Mouse (Mus musculus): ENCODE measurements at regions not wholly inside any gene's neighbourhood (a gene's known extent, or its start where the extent isn't known, plus 50 kb on each side); places are given as distances from the start of the nearest gene placed in this dataset.
"Not testable (repeated sequence)": the region's sequence is repeated elsewhere in the genome, so short reads cannot be mapped to it uniquely, and the experiment has no call there.

GRCm38 (mm10) chr8:96586129-96586528, 697.8 kb upstream of the Got2 start:
- no peak for DNase-seq (ENCODE audit: low read depth, low spot score)

- DNase-seq (ENCODE audit: low read depth, low spot score): no peak
These were observed 664.2 kb upstream of the Got2 start for GRCm38 (mm10) chr8:96552512-96552911.

DNA sequence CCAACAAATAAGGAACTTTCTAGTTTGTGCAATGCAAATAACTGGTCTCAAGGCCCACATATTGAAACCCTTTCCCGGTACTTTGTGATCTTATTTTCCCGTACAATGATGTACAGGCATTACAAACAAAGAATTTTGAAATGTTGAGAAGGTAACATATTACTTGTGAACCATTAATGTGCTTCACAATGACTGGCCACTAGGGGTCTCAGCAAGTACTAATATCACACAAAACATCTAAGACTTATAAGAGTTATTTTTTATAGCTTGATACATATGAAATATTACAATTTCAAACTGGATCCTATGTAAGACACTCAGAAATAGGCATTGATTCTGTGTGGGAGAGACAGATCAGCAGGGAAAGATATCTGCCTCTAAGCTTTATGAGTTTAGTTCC, 662.1 kb upstream of the Got2 start:
- DNase-seq (ENCODE audit: low read depth, low spot score): no peak

DNA sequence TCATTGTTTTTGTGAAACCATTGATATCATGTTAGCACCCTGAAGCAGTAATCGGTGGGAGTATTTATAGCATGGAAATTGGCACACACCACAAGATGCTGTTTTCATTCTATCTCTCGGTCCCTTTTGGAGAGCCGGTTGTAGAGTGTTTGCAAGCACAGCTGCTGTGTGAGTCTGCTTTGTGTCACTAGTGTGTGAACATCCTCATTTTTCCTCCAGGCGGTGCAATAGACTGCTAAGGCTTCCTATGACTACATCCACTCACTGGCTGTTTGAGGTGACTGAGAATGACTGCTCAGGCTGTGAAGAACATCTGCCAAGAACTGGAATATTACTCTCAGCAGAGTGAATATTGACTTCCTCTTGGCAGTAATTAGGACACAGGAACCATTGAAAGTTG, 660.3 kb upstream of the Got2 start:
- DNase-seq (ENCODE audit: low read depth, low spot score): no peak

DNA sequence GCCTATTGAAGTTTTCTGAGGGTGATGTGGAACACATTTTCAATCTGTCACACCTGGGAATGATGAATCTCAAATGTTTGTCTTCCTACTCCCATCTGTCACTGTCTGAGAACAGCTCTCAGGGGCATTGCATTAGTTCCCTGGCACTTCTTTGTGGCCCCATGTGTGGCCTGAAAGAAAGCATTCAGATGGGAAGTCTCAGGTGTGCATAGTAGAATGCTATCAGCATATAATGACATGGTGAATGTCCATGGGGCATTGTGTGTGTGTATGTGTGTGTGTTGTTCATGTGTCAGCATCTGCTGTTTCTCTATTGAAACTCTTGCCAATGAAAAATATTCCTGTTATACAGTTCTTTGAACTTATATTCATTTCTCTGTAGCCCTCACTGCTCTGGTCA, 659.8 kb upstream of the Got2 start:
- DNase-seq (ENCODE audit: low read depth, low spot score): no peak

DNA sequence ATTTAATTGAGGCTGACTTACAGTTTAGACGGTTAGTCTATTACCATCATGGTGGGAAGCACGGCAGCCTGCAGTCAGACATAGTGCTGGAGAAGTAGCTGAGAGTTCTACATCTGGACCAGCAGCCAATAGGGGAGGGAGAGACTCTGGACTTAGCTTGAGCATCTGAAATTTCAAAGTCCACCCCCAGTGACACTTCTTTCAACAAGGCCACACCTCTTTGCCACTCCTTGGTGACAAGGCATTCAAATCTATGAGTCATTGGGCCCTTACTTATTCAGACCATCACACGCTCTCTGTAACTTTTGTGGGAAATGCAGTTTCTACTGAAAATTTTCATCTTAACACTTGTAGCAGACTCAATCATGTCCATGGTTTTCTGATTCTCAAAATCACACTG, 653.9 kb upstream of the Got2 start:
- DNase-seq (ENCODE audit: low read depth, low spot score): no peak

DNA sequence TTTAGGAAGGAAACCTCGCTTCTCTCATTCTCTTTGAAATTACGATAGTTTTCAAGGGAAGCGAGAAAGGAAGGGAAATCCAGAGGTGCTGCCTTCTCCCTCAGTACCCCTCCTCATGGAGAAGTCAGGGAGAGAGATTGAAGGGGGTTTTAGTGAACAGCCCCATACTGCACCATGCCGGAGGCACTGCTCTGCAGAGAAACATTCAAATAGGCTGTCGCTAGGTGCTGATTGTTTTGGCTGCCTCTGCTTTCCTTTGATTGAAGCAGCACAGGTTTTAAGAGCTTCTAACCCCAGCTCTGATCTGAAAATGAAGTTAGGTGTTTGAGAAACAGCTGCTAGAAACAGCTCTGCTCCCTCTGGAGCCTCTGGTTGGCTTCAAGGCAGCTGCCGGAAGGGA, 610.5 kb upstream of the Got2 start:
- no peak for DNase-seq (ENCODE audit: low read depth, low spot score)

- no peak for DNase-seq (ENCODE audit: low read depth, low spot score)
These were observed 607.1 kb upstream of the Got2 start for GRCm38 (mm10) chr8:96495406-96495805.

DNA sequence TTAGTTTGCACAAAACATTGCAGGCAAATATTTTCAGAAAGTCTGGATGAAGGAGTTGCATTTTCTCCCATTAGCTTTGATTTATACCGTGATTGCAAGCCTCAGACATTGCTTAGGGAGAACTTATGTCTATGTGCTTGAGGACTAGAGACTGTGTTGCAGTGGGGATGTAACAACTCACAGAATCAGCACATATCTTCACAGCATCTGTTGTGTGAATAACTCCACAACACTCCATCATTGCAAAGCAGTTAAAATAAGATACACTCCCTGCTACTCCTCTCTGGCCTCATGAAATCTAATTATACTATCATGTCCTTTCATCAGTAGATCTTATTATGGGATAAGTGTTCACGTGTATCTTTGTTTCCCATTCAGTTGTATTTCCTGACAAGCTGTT, 601.5 kb upstream of the Got2 start:
- no peak for DNase-seq (ENCODE audit: low read depth, low spot score)

DNA sequence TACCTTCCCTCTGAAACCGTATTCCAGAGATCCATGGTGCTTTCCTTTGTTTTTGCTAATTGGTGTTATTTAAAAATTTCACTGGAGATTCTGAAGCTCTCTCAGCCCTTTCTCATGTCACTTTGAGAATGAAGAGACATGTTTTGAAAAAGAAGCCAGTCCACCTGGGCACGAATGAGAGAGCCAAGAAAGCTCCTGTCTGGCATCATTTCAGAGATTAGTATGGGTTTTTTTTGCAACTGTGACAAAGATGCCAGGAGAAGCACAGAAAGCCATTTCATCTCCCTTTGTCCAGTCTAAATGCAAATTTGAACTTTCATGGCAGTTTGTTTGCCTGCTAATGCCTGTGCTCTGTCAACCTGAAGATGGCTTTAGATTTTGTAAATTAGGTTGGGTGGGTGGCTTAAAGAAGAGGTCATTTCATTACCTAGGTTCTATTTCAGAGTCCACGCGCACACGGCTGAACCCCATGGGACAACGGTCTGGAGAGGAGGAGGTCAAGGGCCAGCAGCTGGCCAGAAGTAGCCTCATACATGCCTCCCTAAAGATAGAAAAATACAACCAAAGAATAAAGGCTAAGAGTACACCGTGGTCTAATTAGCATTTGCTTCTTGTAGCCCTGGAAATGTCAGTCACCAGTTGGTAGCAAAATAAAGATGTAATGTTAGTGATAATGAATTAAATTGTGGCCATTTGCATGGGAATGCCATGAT, 600.5 kb upstream of the Got2 start:
- DNase-seq (ENCODE audit: low read depth, low spot score): no peak

DNA sequence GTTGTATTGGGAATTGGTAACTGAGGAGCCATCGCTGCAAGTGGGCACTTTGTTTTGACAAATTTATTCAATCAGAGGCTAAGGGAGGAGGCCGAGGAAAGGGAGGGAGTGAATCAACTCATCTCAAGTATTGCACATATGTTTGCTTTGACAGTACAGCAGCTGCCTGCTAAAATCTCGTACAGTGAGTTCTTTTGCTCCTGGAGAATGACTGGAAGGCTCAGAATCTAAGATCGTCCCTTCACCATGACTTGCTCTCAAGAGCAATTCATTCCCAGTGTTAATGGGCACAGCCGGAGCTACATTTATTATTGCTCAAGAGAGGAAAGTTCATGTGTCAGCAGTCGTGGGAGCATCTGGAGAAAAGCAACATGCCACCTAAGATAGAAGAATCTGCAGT, 567.6 kb upstream of the Got2 start:
- DNase-seq (ENCODE audit: low read depth, low spot score): no peak

GRCm38 (mm10) chr8:96455336-96455735, 567.0 kb upstream of the Got2 start:
- DNase-seq (ENCODE audit: low read depth, low spot score): no peak

- DNase-seq (ENCODE audit: low read depth, low spot score): no peak
These were observed 541.4 kb upstream of the Got2 start for GRCm38 (mm10) chr8:96429708-96430107.

DNA sequence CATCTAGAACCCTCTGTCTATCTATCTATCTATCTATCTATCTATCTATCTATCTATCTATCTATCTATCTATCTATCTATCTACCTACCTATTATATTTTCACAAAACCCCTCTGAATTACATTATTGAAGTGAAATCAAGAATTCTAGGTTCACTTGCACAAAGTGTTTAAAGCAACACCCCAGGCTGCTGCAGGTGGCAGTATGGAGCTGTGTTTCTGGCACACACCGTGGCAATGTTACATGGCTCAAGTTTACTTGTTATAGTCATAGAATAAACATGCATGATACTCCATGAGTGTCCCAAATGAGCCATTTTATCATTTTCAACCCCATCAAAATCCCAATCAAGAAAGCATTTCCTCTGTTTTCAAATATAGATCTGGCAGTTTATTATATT, 538.6 kb upstream of the Got2 start:
- DNase-seq (ENCODE audit: low read depth, low spot score): no peak

GRCm38 (mm10) chr8:96409601-96410000, 521.3 kb upstream of the Got2 start:
- no peak for DNase-seq (ENCODE audit: low read depth, low spot score)

- no peak for DNase-seq (ENCODE audit: low read depth, low spot score)
These were observed 516.3 kb upstream of the Got2 start for GRCm38 (mm10) chr8:96404549-96405145.

GRCm38 (mm10) chr8:96403669-96404068, 515.3 kb upstream of the Got2 start:
- no peak for DNase-seq (ENCODE audit: low read depth, low spot score)

- not testable (repeated sequence) for DNase-seq (ENCODE audit: low read depth, low spot score)
These were observed 511.0 kb upstream of the Got2 start for GRCm38 (mm10) chr8:96399381-96399780.

DNA sequence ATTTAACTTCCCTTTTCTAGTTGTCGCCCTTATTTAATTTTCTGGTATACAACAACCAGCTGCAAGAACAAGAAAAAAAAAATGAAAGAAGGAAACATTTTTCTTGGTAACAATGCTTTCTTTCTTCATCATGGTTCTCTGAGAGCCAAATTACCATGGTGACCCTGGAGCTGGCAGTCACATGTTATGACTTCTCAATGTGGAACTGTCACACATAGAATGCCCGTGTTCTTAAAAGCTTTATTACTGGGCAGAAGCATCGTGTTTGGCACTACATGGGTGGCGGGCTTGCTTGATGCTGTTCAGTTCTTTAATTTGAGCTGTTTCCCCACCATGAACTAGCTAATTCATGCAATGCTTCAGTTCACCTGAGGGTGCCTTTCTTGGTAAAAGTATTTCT, 504.7 kb upstream of the Got2 start:
- no peak for DNase-seq (ENCODE audit: low read depth, low spot score)

DNA sequence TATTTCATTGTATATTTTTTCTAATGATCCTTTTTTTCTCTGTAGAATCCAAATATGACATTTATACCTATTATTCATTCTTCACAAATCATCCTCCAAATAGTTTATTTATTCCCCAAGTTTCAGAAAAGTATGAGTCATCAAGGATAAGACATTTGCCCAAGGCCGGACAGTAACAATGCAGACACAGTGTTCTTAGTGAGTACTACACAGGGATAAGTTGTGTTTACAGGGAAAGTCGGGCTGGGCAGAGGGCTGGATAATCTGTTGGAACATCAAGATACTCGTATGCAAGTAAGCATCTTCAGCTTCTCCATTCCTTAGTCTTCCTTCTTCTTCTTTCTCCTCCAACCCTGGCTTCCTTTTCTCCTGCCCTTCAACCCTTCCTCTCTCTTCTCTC, 500.9 kb upstream of the Got2 start:
- no peak for DNase-seq (ENCODE audit: low read depth, low spot score)

DNA sequence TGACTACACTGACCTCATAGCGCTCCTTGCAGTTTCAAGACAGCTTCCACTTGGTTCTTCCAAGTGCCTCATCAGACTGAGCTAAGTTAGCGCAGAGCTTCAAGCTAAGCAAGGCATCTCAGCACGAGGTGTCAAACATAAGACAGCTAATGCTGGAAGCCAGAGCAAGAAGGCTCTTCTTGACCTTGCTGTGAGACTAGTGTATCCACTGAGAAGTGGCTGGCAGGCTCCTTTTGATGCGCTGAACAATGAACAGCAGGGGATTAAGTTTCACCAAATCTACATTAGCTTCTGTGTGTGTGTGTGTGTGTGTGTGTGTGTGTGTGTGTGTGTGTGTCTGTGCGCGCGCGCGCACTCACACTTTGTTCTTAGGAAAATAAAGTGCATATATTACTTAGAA, 482.2 kb upstream of the Got2 start:
- DNase-seq (ENCODE audit: low read depth, low spot score): no peak

DNA sequence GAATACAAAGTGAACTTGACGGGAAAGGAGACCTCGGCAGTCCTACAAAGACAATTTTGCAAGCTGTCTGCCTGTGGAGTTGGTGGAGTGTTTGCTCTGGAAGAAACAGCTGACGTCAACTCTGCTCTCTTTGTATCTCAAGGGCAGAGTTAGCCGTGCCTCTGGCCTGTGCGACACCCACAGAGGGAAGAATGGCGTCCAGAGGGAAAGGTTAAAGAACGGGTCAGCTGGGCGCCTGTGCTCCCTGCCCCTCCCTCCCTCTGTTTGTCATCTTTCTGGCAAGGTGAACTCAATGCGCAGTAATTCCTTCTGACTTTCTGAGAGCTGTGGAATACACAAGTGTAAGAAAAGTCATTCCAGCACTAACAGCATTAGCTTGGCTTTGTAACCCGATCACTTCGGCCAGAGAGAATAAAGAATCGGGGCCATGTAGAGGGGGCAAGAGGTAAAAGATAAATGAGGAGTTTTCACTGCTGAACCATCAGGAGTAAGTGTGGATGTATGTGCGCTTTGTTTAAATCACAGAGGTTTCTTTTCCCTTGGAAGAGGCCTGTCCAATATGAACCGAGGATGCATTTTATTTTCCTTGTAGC, 474.6 kb upstream of the Got2 start:
- DNase-seq (ENCODE audit: low read depth, low spot score): no peak

DNA sequence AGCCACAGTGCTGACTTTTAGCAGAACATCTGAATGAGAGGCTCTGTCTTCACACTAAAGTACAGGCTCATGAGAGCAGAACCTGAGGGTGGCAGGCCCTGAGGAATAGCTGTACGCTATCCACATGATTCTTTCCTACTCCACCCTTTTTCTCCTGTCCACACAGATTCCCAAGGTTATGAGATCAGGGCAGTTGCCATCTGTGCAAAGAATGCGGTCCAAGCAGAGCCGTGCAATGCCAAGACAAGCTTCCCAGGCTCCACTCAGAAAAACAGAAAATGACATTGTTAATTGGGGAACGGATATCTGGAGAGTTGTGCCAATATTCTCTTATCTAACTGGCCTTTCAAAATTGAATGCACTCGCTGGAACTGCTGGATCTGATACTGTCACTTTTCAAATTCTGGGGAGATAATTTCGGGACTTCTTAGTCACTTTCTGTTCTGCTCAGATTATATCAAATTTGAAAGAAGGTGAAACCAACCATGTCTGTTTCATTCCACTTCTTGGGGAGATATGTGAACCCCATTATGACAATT, 462.3 kb upstream of the Got2 start:
- DNase-seq (ENCODE audit: low read depth, low spot score): no peak
